Mouse (Mus musculus) frontal cortex, postnatal 14 days (tissue): ENCODE measurements around the gene Slc25a21.

Experiments
- DNase-seq, 2 experiments: peaks; one replicate each; pipeline ENCODE4 v3.0.0; 2022; ENCODE audit warnings: low spot score in 2 of 2

The Slc25a21 gene

GRCm38 (mm10) chr12:57016324-57016723, 180.9 kb downstream of the Slc25a21 start:
- DNase-seq = no peak

DNA sequence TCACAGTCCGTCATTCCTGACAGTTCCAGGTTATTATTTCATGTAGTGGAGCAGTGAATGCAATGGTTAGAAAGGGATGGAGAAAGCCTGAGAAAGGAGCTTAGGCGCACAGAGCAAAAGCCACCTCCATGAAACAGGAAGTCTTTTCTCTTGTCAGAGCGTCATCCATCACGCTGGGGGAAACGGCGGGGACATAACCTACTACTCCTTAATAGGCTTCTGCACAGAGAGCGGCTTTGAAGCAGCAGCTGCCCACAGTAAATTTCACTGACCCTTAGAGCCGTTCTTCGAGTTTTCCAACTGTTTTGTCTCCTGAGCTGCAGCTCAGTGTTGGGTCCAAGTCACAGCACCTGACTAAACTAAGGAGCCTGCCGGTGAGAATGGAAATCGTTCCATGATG, 188.3 kb downstream of the Slc25a21 start:
- no peak for DNase-seq

DNA sequence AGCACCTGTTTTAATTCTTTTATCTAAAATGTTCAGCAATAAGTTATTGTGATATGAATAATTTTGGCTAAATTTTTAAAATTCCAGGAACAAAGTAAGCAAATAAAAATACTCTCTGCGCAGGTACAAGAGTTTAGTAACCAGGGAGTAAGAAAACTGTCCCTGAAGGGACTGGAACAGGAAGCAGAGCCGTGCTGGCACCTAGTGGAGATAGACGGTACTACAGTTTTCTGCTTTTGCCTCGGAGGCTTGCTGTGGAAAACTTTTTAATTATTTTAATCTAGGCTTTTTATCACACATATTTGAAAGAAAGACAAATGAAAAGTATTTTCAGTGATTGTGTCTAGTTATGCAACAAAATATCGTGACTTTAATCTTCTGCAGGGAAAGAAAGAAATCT, 211.2 kb downstream of the Slc25a21 start:
- peak in 1 of 2 experiments; percentile 70 for DNase-seq

DNA sequence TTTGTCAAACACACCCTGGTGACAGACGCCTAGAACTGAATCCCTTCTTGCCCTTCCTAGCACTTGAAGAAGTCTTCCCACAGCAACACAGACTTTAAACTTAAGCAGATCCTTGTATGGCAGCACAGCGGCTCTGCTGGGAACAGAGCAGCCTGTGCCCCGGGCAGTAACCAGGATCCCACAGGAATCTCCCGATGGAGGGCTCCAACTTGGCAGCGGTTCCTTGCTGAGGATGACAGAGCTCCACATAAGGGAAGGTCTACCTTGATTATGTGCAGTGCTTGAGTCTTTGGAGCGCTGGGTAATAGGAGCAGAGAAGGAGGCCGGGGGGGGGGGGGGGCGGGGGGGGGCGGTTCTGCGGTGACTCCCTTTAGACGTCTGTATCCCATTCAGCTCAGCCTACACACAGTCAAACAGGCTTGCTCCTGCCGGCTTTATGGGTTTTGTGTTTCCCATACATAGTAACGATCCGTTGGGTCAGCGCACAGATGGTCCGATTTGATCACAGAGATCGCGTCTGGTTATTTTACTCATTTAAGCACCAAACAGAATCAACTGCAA, 215.1 kb downstream of the Slc25a21 start:
- no peak for DNase-seq

DNA sequence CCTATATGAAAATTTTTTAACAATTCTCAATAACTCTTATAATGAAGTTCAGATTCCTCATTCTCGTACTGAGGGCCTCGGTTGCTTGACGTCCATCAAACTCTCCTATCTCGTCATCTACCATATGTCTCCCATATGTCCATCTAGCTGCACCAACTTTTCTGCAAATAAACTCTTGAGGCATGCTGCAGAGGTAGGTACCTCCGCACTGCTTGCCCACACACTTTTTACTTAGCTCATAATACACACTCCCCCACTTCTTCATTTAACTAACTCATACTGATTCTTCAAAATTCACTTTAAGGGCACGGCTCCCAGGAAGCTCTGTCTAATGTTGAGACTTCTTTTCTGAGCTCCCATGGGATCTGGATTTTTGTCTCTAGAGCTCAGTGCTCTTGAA, 222.0 kb downstream of the Slc25a21 start:
- DNase-seq = no peak

GRCm38 (mm10) chr12:56963236-56963635, 234.0 kb downstream of the Slc25a21 start:
- no peak for DNase-seq

DNA sequence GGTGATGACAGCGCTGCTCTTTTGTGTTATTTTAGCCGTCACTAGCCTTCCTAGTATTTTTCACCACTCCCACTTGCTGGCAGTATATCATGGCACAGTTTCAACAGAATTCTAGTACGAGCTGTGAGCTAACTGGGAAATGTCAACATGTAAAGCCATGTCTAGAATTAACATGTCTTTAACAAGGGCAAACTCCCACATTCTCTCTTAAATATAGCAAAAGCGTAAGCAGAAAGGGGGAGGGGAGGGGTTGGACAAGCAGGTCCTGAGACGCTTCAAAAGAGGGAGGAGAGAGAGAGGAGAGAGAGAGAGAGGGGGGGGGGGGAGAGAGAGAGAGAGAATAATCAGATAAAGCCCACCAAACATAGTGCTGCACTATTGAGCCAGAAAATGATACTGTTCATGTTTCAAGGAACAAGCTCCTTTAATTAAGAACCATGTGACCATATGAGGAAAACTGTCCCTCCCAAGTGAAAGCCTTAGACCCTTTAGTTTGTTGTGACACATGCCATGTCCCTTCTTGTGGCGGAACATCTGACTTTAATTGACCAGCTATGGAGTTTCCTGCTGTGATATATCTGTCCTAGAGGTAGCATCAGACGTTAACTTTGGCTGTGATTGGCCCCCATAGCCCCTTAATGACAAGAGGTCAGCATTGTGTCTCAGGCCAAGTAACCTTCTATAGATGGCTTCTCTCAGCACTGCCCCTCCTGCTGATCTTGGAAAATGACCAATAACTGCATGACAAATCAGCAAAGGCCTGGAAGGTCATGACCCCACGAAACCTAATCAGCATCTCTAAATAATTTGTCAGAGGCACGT, 237.8 kb downstream of the Slc25a21 start:
- no peak for DNase-seq

GRCm38 (mm10) chr12:56958244-56958643, 239.0 kb downstream of the Slc25a21 start:
- no peak for DNase-seq

GRCm38 (mm10) chr12:56951749-56952657, 245.3 kb downstream of the Slc25a21 start:
- no peak for DNase-seq

DNA sequence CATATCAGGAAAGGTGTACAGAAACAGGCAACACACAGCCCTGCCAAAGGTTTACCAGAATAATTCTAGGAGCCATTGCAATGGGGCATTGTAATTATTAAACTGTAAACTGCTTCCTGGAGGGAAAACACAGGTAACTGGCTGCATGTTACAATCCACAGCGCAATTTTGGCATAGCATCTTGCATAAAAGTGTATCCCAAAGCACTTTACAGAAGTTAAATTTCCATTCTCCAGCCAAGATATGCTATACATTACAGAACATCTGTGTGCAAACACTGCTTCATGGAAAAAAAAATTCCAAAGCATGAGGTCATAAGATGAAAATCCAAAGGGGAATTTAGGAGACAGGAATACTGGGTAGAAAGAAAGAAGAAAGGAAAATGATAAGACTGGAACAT, 253.0 kb downstream of the Slc25a21 start:
- DNase-seq = no peak

- no peak for DNase-seq
Measured at GRCm38 (mm10) chr12:56940861-56941260, 256.4 kb downstream of the Slc25a21 start.

DNA sequence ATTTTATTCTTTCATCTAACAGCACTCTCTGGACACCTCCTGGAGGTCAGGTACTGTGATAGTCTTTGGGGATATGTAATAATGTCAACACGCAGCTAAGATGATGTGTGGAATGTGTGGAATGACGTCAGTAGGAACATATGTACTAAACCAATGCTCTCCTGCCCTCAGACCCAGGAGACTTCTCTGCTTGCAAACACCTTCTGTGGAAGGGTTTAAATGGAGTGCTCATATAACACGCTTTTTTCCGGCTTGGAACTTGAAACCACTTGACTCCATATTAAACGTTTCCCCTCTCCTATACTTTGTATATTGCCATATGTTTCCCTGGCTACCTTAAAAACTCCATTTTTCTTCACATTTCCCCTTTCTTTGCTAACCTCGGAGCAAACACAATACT, 279.1 kb downstream of the Slc25a21 start:
- no peak for DNase-seq

GRCm38 (mm10) chr12:56906476-56906875, 290.8 kb downstream of the Slc25a21 start:
- DNase-seq = no peak

GRCm38 (mm10) chr12:56905652-56906305, 291.5 kb downstream of the Slc25a21 start:
- no peak for DNase-seq

- no peak for DNase-seq
Measured at GRCm38 (mm10) chr12:56905222-56905621, 292.1 kb downstream of the Slc25a21 start.

- no peak for DNase-seq
Measured at GRCm38 (mm10) chr12:56902774-56903456, 294.4 kb downstream of the Slc25a21 start.

DNA sequence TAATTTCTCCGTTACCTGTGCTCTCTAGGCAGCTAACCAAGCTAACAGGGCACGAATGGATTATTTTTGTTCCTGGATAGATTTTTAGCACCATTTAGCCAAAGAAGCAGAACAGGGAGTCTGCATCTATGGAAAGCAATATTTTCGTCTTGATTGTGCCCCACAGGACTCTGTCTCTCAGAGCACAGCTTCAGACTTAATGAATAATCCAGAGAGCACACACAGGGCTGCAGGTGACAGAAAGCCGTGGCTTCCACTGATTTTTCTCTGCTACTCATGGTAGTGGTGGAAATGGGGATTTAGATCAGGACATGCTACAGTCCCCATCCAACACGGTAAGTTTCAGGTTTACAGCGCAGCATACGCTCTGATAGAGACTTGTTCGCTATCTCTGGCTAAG, 299.3 kb downstream of the Slc25a21 start:
- no peak for DNase-seq

- no peak for DNase-seq
Measured at GRCm38 (mm10) chr12:56897221-56897937, 299.9 kb downstream of the Slc25a21 start.

GRCm38 (mm10) chr12:56894963-56895362, 302.3 kb downstream of the Slc25a21 start:
- DNase-seq = no peak

DNA sequence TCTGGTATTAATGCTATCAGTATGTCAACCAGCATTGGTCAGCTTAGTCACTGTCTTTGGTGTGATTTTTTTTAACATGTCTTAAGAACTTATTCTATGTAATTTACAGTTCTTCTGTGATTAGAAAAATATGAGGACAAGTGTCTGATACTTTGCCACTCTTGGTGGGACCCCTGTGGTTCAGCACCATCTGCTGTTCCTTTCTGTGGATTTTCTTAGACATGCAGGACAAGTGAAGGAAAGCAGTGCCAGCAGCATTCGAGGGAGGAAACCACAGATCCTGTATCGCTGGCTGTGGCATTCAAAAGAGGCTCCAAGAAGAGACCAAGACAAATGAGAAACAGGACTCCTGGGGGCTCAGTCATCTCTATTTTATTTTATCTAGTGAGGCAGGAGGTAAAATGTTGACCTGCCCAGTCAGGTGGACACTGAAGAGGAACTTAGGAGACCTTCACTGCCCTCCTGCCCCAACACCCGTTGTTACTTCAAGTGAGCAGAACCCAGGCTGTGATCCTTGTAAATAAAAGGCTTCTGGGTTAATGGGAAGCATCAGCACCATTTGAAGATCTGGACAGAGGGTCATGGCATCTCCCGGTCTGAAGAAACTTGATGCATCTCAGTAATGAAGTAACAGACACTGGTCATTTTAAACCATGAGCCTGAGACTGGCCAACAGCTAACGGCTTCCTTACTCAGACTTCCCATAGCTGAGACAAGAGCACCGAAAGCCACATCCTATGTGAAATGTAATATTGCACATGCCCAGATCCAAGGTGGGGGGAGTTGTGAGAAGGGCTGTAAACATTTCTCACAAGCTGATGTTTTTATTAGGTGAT, 306.2 kb downstream of the Slc25a21 start:
- no peak for DNase-seq
